Mouse (Mus musculus) testis, adult 2 months (tissue): ENCODE measurements at regions not wholly inside any gene's neighbourhood (a gene's known extent, or its start where the extent isn't known, plus 50 kb on each side); places are given as distances from the start of the nearest gene placed in this dataset.

Source experiments
- H3K27ac ChIP-seq: fragments of 200-500 bp; 2 replicates; pipeline ENCODE4 v1.5.1; 2012; ENCODE audit warnings: low read depth, low read length; ENCODE audit not compliant: control insufficient read depth, insufficient read depth
- H3K27me3 ChIP-seq: fragments of 200-500 bp; 2 replicates; pipeline ENCODE4 v1.6.1; 2012; ENCODE audit warnings: mild to moderate bottlenecking, low read length, moderate library complexity; ENCODE audit not compliant: control insufficient read depth, insufficient read depth
- H3K36me3 ChIP-seq: fragments of 200-500 bp; 2 replicates; pipeline ENCODE4 v1.6.1; 2012; ENCODE audit warnings: mild to moderate bottlenecking, low read length; ENCODE audit not compliant: control insufficient read depth, insufficient read depth
- H3K4me1 ChIP-seq: fragments of 200-500 bp; 2 replicates; pipeline ENCODE4 v1.6.1; 2012; ENCODE audit warnings: low read length; ENCODE audit not compliant: control insufficient read depth, insufficient read depth
- H3K4me3 ChIP-seq: fragments of 200-500 bp; 2 replicates; pipeline ENCODE4 v1.5.1; 2012; ENCODE audit warnings: low read depth, mild to moderate bottlenecking, low read length, moderate library complexity, mixed read lengths; ENCODE audit not compliant: control insufficient read depth
- CTCF ChIP-seq: fragments of 200-500 bp; IDR thresholded peaks from 2 replicates; pipeline ENCODE4 v1.5.1; 2012; ENCODE audit warnings: low read depth, mild to moderate bottlenecking, inconsistent platforms, low read length, moderate library complexity; ENCODE audit not compliant: control insufficient read depth, insufficient read depth, insufficient replicate concordance
- POLR2A ChIP-seq: fragments of 200-500 bp; IDR thresholded peaks from 2 replicates; pipeline ENCODE4 v1.6.1; 2012; ENCODE audit warnings: low read depth, mild to moderate bottlenecking, inconsistent platforms, low read length, moderate library complexity; ENCODE audit not compliant: control insufficient read depth

DNA sequence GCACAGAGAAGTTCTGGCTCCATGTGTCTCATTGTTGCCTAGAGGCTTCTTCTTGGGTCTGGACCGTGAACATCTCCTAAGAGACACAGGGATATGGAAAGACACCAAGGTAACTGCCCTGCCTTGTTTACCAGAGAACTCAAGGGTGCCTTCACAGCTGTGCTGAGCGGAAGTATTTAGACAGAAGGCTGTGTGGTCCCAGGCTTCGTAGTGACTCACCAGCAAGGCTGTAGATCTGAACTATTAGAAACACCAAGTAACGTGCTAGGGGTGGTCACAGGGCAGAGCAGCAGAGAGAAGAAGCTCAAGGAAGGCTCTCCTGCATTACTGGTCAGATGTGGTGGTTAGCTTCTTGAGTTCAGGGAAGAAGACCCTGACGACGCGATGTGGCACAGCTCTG lies 51.6 kb upstream of the Lpp start:
- TF ChIP-seq CTCF, result no peak
- no peak for TF ChIP-seq POLR2A
- Histone ChIP-seq H3K36me3 (no peaks in the 10 kb centered on the region), H3K4me1 (no peaks in the 10 kb centered on the region), H3K27ac (no peak overlapping the region), H3K4me3 (no peak overlapping the region), H3K27me3 (no peaks in the 10 kb centered on the region)

DNA sequence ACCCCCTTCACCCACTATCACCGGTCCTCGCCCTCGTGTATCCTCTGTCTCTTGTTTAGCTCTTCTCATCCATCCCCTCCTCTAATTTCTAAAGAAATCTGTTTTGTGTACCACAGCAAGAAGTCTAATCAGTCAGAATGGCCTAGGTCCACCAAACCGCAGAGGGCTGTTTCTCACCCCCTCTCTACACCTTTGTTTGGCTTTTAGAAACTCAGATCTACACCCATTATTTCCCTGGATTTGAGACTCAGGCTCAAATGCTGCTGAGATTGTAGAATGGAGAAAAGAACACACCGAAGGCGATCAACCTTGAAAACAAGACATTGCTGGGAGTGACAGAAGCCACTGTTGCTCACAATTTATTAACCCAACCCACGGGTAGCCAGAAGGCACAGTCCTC lies 52.7 kb upstream of the Lpp start:
- no peak for TF ChIP-seq POLR2A
- no peak for TF ChIP-seq CTCF
- H3K4me1 ChIP-seq, result no peaks in the 10 kb centered on the region
- no peaks in the 10 kb centered on the region for H3K36me3 ChIP-seq
- no peak overlapping the region for H3K4me3 ChIP-seq
- no peaks in the 10 kb centered on the region for H3K27me3 ChIP-seq
- no peak overlapping the region for H3K27ac ChIP-seq

DNA sequence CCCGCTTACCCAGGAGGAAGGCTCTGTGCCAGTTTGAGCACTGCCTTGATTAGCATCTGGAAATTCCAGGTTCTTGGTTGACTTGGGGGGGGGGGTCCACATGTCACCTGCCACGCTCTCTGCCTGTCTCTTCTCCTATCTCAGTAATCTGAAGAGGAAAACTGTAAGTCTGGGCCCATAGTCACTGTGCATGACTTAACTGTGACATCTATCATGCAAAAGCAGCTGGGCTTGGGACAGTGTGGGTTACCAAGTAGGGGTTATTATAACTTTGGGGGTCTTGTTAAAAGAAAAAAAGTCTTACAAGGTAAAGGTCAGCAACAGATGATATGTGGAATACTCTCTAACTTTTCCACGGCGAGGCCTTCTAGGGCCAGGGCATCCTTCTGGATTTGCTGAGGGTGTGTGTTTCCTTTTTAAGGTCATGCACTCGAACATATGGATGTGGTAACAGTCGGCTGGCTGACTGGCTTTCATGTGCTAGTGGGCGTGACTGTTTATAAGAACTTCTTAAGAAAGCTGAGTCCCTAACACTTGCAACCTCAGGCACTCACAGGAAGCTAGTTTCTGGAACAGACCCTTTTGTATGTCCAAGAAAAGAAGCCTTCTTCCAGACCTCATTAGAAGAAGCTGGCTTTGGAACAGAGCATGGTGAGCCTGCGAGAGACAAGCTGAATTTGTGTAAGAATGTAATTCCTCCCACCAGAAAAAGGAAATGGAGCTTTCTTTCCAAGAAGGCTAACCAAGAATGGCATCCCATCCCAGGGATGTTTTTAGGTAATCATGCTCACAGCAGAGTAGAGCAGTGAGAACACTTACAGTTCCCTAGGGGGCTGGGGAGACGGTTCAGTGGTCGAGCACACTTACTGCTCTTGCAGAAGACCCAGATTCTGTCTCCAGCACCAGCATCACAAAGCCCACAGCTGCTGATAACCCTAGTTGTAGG lies 53.7 kb upstream of the Lpp start:
- H3K27ac ChIP-seq, result no peak overlapping the region
- no peaks in the 10 kb centered on the region for H3K4me1 ChIP-seq
- TF ChIP-seq CTCF (no peak), POLR2A (no peak)
- no peaks in the 10 kb centered on the region for H3K27me3 ChIP-seq
- no peak overlapping the region for H3K4me3 ChIP-seq
- no peaks in the 10 kb centered on the region for H3K36me3 ChIP-seq

DNA sequence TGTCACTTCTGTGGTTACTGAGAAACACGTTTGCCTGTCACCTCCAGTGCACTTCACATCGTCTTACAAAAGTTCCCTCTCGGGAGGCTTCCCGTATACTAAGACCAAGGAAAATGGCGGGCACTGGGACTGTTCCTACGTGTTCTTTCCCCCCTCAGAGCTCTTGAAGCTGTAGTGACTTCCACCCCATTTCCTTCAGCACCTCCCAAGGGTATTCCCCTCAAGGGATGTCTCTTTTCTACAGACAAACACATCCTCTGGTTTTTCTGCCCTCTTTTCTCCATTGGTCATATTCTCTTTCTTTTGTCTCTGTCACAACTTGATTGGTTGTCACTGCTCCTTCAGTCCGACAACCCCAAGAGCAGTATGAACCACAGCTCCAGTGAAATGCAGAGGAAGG lies 54.9 kb upstream of the Lpp start:
- Histone ChIP-seq H3K27ac (no peak overlapping the region), H3K4me3 (no peak overlapping the region), H3K36me3 (no peaks in the 10 kb centered on the region), H3K4me1 (no peaks in the 10 kb centered on the region), H3K27me3 (no peaks in the 10 kb centered on the region)
- TF ChIP-seq CTCF (no peak), POLR2A (no peak)

DNA sequence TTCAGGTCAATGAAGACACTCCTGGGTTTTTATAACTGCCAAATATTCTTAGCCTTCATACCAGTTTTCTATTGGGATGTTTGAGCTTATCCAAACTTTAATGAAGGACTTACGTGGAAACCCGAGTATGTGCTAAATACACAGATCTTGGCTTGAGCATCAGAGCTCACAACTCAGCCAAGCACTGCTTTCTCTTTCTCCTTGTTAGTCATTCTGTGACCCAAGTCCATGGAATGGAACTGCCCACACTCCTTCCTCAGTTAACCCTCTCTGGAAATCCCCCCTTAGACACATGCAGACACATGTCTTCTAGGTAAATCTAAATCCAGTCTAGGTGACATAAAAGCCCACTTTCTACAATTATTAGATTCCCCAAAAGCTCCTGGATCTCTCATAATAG lies 58.9 kb upstream of the Lpp start:
- no peaks in the 10 kb centered on the region for H3K36me3 ChIP-seq
- H3K27me3 ChIP-seq, result no peaks in the 10 kb centered on the region
- H3K27ac ChIP-seq, result no peak overlapping the region
- H3K4me3 ChIP-seq, result no peak overlapping the region
- no peaks in the 10 kb centered on the region for H3K4me1 ChIP-seq
- TF ChIP-seq POLR2A, result no peak
- TF ChIP-seq CTCF, result no peak

DNA sequence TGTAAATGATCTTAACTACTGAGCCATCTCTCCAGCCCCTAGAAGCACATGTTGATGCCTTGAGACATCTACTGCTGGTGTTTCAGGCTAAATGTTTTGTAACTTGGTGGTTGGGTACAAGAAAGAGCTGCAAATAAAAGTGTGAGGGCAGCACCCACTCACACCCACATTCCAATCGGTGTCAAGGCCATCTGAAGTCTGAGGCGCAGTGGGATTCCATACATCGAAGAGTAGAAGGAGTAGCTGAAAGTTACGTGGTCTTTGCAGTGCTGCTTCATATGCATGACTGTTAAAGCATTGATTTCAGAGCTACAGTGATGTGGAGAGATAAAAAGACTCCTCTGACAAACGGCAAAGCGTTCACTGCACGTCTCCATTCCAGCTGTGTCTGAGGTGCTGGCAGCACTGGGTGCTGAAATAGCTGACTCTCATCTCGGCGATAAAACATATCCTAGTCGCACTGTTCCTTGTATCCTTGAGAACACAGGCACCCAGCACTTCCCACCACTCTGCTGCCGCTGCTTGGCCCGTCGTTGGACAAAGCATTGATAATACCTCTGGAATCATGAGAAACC lies 61.8 kb upstream of the Lpp start:
- Histone ChIP-seq H3K27me3 (no peaks in the 10 kb centered on the region), H3K36me3 (no peaks in the 10 kb centered on the region), H3K4me3 (no peak overlapping the region), H3K27ac (peak overlapping the region; percentile 1; the same call in 1 of the 2 replicates), H3K4me1 (no peaks in the 10 kb centered on the region)
- TF ChIP-seq CTCF (no peak), POLR2A (no peak)

DNA sequence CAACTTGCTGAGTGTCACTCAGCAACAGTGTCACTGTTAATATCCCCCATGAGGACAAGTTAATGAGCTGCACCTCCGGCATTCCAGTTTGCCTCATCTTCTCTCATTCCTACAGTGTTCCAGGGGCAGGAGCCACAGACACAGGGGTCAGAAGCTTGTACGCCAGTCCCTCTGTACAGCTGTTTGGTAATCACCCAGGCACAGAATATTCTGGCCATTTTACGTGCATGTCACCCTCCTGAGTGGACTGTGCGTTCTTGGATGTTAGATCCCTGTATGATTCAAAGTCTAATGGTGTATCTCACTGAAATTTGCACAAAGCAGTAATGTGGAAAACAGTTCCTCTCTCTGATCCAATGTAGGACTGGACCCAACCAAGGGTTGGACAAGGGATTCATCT lies 66.7 kb upstream of the Lpp start:
- Histone ChIP-seq H3K27me3 (no peaks in the 10 kb centered on the region), H3K27ac (peak overlapping the region; percentile 4; the same call in 1 of the 2 replicates), H3K36me3 (no peaks in the 10 kb centered on the region), H3K4me1 (no peaks in the 10 kb centered on the region), H3K4me3 (no peak overlapping the region)
- TF ChIP-seq CTCF (no peak), POLR2A (no peak)
